Mouse (Mus musculus): ENCODE results near the gene Ndufb8. TPM values are rescaled to one million over a fixed set of nuclear protein-coding genes. Genes with fewer than 3 reads are reported as not detected.

The Ndufb8 gene
- total RNA-seq (2021) = 1,000 to 10,000 TPM; 1,711 to 1,762 TPM
- long read RNA-seq, experiment 1, transcript Ndufb8-201 (5 exons, 680 nt) = major isoform, 834 of 871 reads
- long read RNA-seq, experiment 1, transcript Ndufb8-209 (5 exons, 2,142 nt) = minor isoform, 7 of 871 reads
- long read RNA-seq, experiment 1, partial matches to known transcripts = 12 of 871 reads
- long read RNA-seq, experiment 1, other reads (novel, unspliced or antisense) = 11 of 871 reads
- long read RNA-seq, experiment 2, transcript Ndufb8-205 (5 exons, 603 nt) = minor isoform, 8 of 839 reads
- long read RNA-seq, experiment 2, transcript Ndufb8-201 (5 exons, 680 nt) = major isoform, 800 of 839 reads
- long read RNA-seq, experiment 2, partial matches to known transcripts = 22 of 839 reads
- long read RNA-seq, experiment 2, other reads (novel, unspliced or antisense) = 2 of 839 reads

DNA sequence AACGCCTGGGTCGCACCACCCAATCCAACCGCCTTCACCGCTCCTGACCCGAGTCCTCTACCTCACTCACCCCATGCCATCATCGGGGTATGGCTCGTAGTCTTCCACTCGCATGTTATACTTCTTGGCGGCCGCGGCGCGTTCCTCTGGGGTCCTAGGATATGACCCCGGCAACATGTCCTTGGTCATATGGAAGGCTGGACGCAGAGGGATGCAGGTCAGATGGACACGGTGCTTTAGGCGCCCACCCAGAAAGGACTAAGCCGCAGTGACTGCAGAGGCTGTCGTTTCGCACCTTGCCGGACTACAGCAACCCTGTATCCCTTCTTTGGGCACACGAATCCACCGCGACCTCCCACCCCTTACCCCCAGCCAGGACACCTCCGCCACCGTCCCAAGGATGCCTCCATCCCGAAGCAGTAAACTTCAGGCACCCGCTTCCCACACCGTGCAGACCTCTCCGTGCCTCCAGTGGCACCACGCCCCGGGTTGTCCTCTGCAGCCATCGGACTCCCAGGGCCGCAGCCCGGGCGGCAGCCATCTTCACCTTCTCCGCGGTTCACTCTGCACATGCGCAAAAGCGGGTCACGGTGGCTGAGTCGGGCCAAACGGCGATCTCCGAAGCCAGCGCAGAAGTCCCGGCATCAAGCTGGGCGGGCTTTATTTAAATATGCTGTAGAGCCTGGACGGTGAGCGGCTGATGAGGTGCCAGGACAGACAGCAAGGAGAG is at the start of gene Ndufb8:
Ndufb8 (minus strand) TSS at position 580 of the 730 bp plus-strand sequence.
- peak; percentile 95 to 98 for DNase-seq
- intact Hi-C loops (cut with DNase I) = no loop called here

DNA sequence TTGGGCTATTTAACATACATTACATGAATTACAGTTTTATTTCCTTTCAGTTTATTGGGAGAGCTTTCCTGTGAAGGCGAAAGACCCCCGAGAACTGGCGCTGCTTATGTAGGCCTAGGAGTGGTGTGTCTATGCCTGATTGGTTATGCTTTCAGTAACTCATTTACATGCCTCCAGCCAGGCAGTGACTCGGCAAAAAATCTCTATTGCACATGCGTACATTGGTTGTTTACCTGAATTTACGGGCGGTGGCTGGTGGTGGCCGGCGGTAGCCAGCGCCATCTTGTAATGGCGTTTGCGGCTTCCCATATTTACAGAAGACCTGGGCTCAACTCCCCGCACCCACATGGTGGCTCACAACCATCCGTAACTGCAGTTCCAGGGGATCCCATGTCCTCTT is 38.9 kb upstream of the Ndufb8 start:
- intact Hi-C loops (cut with DNase I) = no loop called here

GRCm38 (mm10) chr19:44591638-44592037 is 36.4 kb upstream of the Ndufb8 start:
- intact Hi-C loops (cut with DNase I) = no loop called here

More for the DNA sequence above, 38.9 kb upstream of the Ndufb8 start:
- no peak for DNase-seq

DNA sequence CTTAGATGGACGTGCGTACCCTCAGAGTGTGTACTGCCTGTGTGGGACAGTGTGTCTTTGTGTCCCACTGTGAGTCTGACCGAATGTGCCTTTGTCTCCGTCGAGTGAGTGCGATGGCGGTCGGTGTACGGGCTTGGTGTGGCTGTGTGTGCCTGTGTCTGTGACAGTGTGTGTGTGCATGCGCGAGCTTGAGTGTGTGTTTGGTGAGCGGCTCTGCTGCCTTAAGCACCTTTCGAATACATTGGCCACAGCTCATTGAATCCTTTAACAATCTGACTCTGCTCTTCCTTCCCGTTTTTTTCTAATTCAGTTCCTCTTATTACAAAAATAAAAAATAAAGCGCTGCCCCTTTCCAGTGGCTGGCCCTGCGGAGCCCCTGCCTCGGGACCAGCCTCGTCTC is 35.8 kb upstream of the Ndufb8 start:
- no peak for DNase-seq
- intact Hi-C loops (cut with DNase I) = no loop called here

More at GRCm38 (mm10) chr19:44591638-44592037, 36.4 kb upstream of the Ndufb8 start:
- DNase-seq = no peak

DNA sequence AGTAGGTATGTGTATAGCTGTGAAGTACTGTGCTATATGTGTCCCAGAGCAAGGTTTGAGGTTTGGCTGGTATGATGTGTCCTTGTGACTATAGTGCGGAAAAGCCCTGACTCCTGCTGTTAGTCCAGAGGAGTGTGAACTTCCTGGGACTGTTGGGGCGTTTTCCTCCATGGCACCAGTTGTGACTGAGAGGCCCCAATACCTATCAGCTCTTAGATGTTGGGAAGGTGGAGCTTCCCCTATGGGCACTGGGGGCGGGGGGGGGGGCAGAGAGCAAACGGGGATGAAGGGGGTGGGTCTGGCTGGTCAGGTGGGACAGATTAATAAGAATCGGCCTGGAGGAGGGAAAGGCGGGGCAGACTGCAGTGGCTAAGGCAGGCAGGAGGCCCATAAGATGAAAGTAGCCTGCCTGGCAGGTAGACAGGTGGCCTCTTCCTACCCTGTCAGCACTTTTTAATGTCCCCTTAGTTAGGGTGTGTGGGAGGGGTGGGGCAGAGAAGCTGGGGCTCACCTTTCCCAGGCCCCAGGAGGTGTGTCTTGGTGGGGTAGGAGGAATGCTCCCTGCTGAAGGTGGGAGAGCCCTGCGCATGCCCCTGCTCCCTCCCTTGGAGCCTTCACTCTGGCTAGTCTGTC is 34.5 kb upstream of the Ndufb8 start:
- DNase-seq = no peak
- intact Hi-C loops (cut with DNase I) = no loop called here

DNA sequence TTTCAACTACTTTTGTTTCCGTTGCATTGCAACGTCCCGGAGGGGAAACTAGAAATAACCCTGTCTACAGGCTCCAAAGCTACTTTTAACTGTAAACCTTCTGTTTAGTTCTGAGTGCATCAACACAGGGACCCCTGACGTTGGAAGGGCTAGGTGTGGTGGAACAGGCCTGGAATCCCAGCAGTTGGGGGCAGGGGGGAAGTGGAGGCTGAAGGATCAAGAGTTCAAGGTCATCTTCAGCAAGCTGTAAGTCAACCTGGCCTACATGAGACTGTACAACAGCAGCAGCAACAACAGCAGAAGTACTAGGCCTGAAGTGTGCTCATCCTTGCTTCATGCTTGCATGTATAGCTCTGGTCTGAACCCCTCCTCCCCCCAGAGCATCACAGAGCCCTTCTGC is 32.8 kb upstream of the Ndufb8 start:
- intact Hi-C loops (cut with DNase I) = no loop called here
- no peak for DNase-seq

- intact Hi-C loops (cut with DNase I) = loop anchor here (1.0 to 2.0 kb wide), 2 partner anchors 172 to 313 kb away; no protein-coding TSS in a partner anchor
- peak; percentile 92 to 97 for DNase-seq
These were observed 27.5 kb upstream of the Ndufb8 start for GRCm38 (mm10) chr19:44582638-44583309.

GRCm38 (mm10) chr19:44582103-44582502 is 26.9 kb upstream of the Ndufb8 start:
- DNase-seq = no peak
- intact Hi-C loops (cut with DNase I) = loop anchor here (1.0 to 2.0 kb wide), 2 partner anchors 173 to 313 kb away; no protein-coding TSS in a partner anchor

- DNase-seq = no peak
- intact Hi-C loops (cut with DNase I) = no loop called here
These were observed 22.8 kb upstream of the Ndufb8 start for GRCm38 (mm10) chr19:44578038-44578437.

- no peak for DNase-seq
- intact Hi-C loops (cut with DNase I) = no loop called here
These were observed 21.0 kb upstream of the Ndufb8 start for GRCm38 (mm10) chr19:44576275-44576674.

DNA sequence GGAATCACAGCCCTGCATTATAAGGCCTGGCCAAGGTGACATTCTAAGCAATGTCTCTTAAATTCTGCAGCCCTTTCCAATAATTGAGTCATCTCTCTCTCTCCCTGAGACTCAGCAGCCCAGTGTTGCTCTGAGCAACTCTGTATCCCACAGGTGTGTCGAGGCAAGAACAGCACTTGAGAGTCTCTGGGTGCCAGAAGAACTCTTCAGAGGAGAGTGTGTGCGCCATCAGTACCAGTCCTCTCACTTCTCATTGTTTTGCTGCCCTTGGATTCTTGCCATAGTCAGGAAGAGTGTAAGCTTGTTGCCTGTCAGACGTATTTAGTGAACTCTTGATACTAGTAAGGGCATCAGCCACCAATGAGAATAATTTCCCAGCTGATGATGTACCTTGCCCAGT is 12.5 kb upstream of the Ndufb8 start:
- intact Hi-C loops (cut with DNase I) = no loop called here
- no peak for DNase-seq

DNA sequence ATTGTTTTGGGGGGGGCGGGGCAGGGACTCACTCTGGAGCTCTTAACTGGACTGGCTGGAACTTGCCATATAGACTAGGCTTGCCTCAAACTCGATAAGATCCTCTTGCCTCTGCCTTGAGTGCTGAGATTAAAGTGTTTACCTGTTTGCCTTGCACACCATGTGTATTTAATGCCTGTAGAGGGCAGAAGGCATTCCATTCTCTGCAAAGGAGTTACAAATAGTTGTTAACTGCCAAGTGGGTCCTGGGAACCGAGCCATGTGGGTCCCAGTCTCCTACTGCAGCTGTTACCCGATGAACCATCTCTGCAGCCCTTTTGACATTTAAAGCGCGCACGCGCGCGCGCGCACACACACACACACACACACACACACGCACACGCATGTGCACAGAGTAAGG is 8.8 kb upstream of the Ndufb8 start:
- intact Hi-C loops (cut with DNase I) = no loop called here
- DNase-seq = no peak

DNA sequence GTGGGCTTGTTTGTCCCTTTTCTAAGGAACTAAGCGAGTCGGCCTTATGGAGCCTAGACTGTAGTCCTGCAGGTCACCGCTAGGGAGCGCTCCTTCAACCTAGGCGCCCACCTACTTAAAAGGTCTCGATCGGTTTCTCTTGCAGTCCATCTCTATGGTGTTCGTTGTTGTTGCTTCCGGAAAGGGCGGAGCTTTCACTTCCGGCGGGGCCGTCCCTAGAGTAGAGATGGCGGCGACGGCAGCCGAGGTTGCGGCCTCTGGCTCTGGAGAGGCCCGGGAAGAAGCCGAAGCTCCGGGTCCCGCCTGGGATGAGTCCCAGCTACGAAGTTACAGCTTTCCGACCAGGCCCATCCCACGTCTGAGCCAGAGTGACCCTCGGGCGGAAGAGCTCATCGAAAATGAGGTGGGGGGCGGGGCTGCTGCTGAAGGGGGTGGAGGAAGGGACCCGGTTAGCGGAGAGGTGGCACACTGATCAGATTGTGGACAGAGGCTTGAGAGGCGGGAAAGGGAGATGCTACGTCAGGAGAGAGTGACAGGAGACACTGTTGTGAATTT is 7.5 kb upstream of the Ndufb8 start, which contains the start of gene Hif1an:
Hif1an (plus strand) TSS at position 199 of the 555 bp plus-strand sequence.
- peak; percentile 93 to 97 for DNase-seq
- intact Hi-C loops (cut with DNase I) = no loop called here

- DNase-seq = no peak
- intact Hi-C loops (cut with DNase I) = no loop called here
These were observed 765 bp downstream of the Ndufb8 start for GRCm38 (mm10) chr19:44554490-44554860.

- intact Hi-C loops (cut with DNase I) = no loop called here
- DNase-seq = no peak
These were observed 2.0 kb downstream of the Ndufb8 start for GRCm38 (mm10) chr19:44553286-44553685.

DNA sequence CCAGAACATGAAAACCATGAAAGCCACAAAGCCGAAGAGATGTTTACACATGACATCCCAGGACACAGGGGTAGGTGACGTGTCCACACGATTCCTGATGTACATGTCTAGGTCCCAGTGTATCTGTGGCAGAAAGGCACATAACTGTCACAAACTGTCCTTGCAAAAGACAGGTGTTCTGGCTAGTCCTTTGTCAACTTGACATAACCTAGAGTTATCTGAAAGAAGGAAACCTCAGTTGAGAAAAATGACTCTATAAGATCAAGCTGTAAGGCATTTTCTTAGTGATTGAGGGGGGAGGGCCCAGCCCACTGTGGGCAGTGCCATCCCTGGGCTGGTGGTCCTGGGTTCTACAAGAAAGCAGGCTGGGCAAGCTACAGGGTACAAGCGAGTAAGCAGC is 2.5 kb downstream of the Ndufb8 start, which contains the start of gene Gm20538:
Gm20538 (minus strand) TSS at position 101 of the 400 bp plus-strand sequence.
- intact Hi-C loops (cut with DNase I) = no loop called here
- DNase-seq = no peak

GRCm38 (mm10) chr19:44545321-44546041 is 9.8 kb downstream of the Ndufb8 start, which contains the start of gene Sec31b:
Gene Sec31b, minus strand, starts transcription at chr19:44545864.
- intact Hi-C loops (cut with DNase I) = no loop called here
- peak; percentile 56 to 66 for DNase-seq

GRCm38 (mm10) chr19:44544775-44545174 is 10.5 kb downstream of the Ndufb8 start:
- DNase-seq = peak; percentile 75 to 86
- intact Hi-C loops (cut with DNase I) = loop anchor here (5.0 kb wide), 2 partner anchors 122 to 172 kb away; no protein-coding TSS in a partner anchor

DNA sequence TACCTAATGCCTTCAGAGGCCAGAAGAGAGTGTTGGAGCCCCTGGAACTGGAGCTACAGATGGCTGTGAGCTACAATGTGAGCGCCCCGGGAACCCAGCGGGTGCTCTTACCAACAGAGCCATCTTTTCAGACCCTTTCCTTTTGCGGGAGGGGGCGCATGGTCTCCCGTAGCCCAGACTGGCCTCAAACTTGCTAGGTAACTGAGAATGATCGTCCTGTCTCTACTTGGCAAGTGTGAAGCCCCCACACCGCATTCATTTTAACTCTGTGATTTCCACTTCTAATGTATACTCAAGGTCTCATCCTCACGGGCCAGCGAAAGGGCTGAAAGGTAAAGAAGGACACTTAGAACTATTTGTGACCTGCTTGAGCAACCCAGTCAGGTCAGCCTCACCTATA is 10.9 kb downstream of the Ndufb8 start:
- intact Hi-C loops (cut with DNase I) = loop anchor here (5.0 kb wide), 2 partner anchors 122 to 172 kb away; no protein-coding TSS in a partner anchor
- DNase-seq = no peak
